Mouse (Mus musculus) testis, adult 2 months (tissue): ENCODE data around the gene 1700086D15Rik.

Experiments used
- CTCF ChIP-seq: fragments of 200-500 bp; IDR thresholded peaks from 2 replicates; pipeline ENCODE4 v1.5.1; 2012; ENCODE audit warnings: low read depth, mild to moderate bottlenecking, inconsistent platforms, low read length, moderate library complexity; ENCODE audit not compliant: control insufficient read depth, insufficient read depth, insufficient replicate concordance
- POLR2A ChIP-seq: fragments of 200-500 bp; IDR thresholded peaks from 2 replicates; pipeline ENCODE4 v1.6.1; 2012; ENCODE audit warnings: low read depth, mild to moderate bottlenecking, inconsistent platforms, low read length, moderate library complexity; ENCODE audit not compliant: control insufficient read depth

DNA sequence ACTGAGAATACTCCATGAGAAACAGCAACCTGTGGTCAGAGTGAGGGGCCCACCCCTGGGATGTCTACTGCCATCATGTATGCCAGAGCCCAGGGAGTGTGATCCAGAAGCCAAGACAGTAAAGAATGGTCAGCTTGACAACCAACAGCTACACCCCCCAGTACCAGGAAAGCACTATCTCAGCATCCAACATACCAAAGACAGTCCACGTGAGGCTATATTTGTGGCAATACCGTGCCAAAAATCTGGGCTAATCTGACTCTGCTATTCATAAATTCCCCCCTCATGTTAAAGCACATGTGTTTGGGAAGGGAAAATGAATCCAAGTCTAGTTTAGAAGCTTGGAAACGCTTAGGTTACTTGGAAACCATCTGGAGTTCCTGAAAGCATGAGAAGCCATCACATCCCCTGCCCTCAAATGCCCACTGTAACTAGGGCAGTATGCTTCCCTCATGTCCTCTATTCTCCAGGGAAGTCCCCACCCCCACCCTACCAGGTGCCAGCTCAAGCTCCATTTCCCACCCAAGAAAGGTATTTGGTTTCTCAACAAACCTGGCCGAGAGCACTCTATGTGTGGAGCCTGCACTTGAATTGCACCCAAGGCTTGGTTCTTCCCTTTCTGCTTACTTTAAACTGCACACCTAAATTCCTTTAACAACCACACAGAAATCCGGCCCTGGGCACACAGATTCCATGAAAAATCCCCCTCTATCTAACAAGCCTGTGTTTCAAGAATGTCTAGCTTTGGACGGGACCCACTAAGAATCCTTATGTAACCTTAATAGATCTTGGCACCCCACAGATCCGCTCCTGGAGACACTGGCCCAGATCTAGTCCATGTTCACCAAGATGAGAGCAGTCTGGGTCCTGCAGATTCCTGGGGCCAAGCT, 1.5 kb upstream of the 1700086D15Rik start:
- TF ChIP-seq CTCF = no peak
- no peak for TF ChIP-seq POLR2A
